In the genomic region with DNA sequence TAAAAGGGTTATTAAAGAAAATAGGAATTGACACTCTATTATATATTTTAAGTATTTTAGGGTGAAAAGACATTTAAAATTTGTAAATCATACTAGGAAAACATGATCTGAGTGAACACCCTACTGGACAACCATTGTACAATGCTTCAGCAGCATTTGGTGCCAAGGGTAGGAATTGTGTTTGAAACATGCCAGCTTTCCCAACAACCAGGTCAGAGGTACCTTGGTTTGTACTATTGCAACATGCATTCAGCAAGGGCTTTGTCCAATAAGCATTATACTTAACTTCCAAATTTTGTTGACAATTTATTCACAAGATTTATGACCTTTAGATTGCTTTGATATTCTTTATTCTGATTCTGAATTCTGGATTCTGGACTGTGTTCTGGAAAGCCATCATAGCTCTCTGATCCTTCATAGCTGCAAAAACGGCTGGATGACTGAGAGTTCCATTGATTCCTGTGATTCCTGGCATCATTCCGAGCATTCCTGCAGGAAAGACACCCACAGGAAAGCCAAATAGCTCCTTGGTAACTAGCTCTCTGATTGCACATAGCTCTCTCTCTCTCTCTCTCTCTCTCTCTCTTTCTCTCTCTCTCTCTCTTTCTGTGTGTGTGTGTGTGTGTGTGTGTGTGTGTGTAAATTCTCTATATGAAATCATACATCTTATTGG, we compare ENCODE assay signal across 19 mouse cellular contexts.
DNase-seq lines count a peak whose midpoint lies in the region; ATAC-seq and TF ChIP-seq lines count a peak whose summit lies in the region.
"Had no signal": no experiment of that assay in that cellular context is flagged by ENCODE, and none has a peak within 500 bp of the region (broad histone marks: within the 10 kb centered on the region; RNA-seq: fewer than 3 reads in every experiment).

No protein-coding gene starts in this region.

- H3K4me1 ChIP-seq in heart, postnatal 0 days (ENCODE audit: control insufficient read depth, insufficient read depth): no peaks in the 10 kb centered on the region
- H3K4me1 ChIP-seq in liver, postnatal 0 days (ENCODE audit: insufficient read depth): no peaks in the 10 kb centered on the region
- H3K4me1 ChIP-seq: embryonic facial prominence, embryonic 15.5 days; forebrain, embryonic 15.5 days; limb, embryonic 12.5 days had no signal

- no peak overlapping the region for H3K9ac ChIP-seq in heart, postnatal 0 days (replicated peaks; ENCODE audit: low read depth, low read length)
- no peak overlapping the region for H3K9ac ChIP-seq in liver, postnatal 0 days (replicated peaks)
- H3K9ac ChIP-seq: embryonic facial prominence, embryonic 15.5 days; forebrain, embryonic 15.5 days; heart, embryonic 12.5 days; hindbrain, embryonic 14.5 days; limb, embryonic 12.5 days had no signal

- CTCF ChIA-PET in Patski (lab: Charles Lee): no interaction called here

- no peaks in the 10 kb centered on the region for H3K9me3 ChIP-seq in heart, postnatal 0 days (replicated peaks; ENCODE audit: control insufficient read depth, low read length)
- no peaks in the 10 kb centered on the region for H3K9me3 ChIP-seq in liver, postnatal 0 days (ENCODE audit: low read length)
- H3K9me3 ChIP-seq: embryonic facial prominence, embryonic 15.5 days; forebrain, embryonic 15.5 days; heart, embryonic 12.5 days; limb, embryonic 12.5 days had no signal

- WGBS in heart, postnatal 0 days: 8% methylated on average over 2 of the region's 2 CpGs
- WGBS in liver, postnatal 0 days (ENCODE audit: insufficient replicate concordance): 48% methylated on average over 2 of the region's 2 CpGs

- H3K27me3 ChIP-seq in heart, postnatal 0 days (ENCODE audit: control insufficient read depth, insufficient read depth, low read length): no peaks in the 10 kb centered on the region
- H3K27me3 ChIP-seq in liver, postnatal 0 days (ENCODE audit: insufficient read depth, low read length): no peaks in the 10 kb centered on the region
- H3K27me3 ChIP-seq in Patski: no peaks in the 10 kb centered on the region
- H3K27me3 ChIP-seq: embryonic facial prominence, embryonic 15.5 days; forebrain, embryonic 15.5 days; heart, embryonic 12.5 days; limb, embryonic 12.5 days had no signal

- peak; percentile 54 for DNase-seq in heart, postnatal 0 days (ENCODE audit: low spot score)
- DNase-seq in heart, adult 8-10 months (ENCODE audit: low spot score): no peak
- DNase-seq in liver, postnatal 0 days: peak; percentile 22
- DNase-seq in liver (no peak), Patski (ENCODE audit: low read depth, low spot score) (no peak)
- peak; percentile 6 to 16 for DNase-seq in layer of hippocampus, postnatal 10 days (ENCODE audit: low spot score in 2 of 2)
- no peak for DNase-seq in thymus, postnatal 36 days
- DNase-seq in thymus, postnatal 10 days (ENCODE audit: low spot score in 2 of 2): no peak
- DNase-seq: kidney, adult 11 months; midbrain, embryonic 14.5 days; right cerebral cortex, postnatal 4 days; thymus, adult 18-20 months had no signal

- no peaks in the 10 kb centered on the region for H3K36me3 ChIP-seq in heart, postnatal 0 days (replicated peaks; ENCODE audit: control insufficient read depth, insufficient read depth, low read length)
- H3K36me3 ChIP-seq in liver, postnatal 0 days (replicated peaks; ENCODE audit: insufficient read depth, low read length): no peaks in the 10 kb centered on the region
- H3K36me3 ChIP-seq: embryonic facial prominence, embryonic 15.5 days; forebrain, embryonic 15.5 days; heart, embryonic 12.5 days; limb, embryonic 12.5 days had no signal

- TF ChIP-seq CTCF in heart, postnatal 0 days (IDR thresholded peaks at IDR 0.05; ENCODE audit: low read depth): no peak
- no peak for TF ChIP-seq CTCF in liver, postnatal 0 days (IDR thresholded peaks at IDR 0.05; ENCODE audit: low read depth)
- TF ChIP-seq CTCF in Patski (IDR thresholded peaks at IDR 0.05): no peak

- H3K27ac ChIP-seq in heart, postnatal 0 days (ENCODE audit: low read depth): no peak overlapping the region
- no peak overlapping the region for H3K27ac ChIP-seq in liver, postnatal 0 days (ENCODE audit: low read depth)
- H3K27ac ChIP-seq: embryonic facial prominence, embryonic 15.5 days; forebrain, embryonic 15.5 days; hindbrain, embryonic 14.5 days; limb, embryonic 12.5 days; macrophage had no signal

- no peak overlapping the region for H3K4me2 ChIP-seq in heart, postnatal 0 days (ENCODE audit: low read depth, low read length)
- no peak overlapping the region for H3K4me2 ChIP-seq in liver, postnatal 0 days (ENCODE audit: low read depth, low read length)
- H3K4me2 ChIP-seq: embryonic facial prominence, embryonic 15.5 days; forebrain, embryonic 15.5 days; heart, embryonic 12.5 days; hindbrain, embryonic 14.5 days; limb, embryonic 12.5 days had no signal

- ATAC-seq in heart, postnatal 0 days (ENCODE audit: insufficient read depth, low read depth): no peak
- ATAC-seq in liver, postnatal 0 days: peak; percentile 72
- peak; percentile 79 for ATAC-seq in Patski
- ATAC-seq: CD4-positive, CD25-positive, alpha-beta regulatory T cell, adult 4 months; forebrain, embryonic 15.5 days had no signal

- POLR2A ChIA-PET in Patski (lab: Charles Lee): interaction anchor here (0.6 kb wide), 1 partner anchor 71 kb away, joined by 4 read pairs; no protein-coding TSS in a partner anchor

- H3K4me3 ChIP-seq in heart, postnatal 0 days (ENCODE audit: low read depth, low read length): no peak overlapping the region
- H3K4me3 ChIP-seq in liver, postnatal 0 days (ENCODE audit: low read depth, low read length): no peak overlapping the region
- H3K4me3 ChIP-seq: embryonic facial prominence, embryonic 15.5 days; forebrain, embryonic 15.5 days; heart, embryonic 12.5 days; limb, embryonic 12.5 days had no signal

- in situ Hi-C loops in Patski (cut with MboI; ENCODE audit: low pct_unique_long_range_greater_than_20kb): no loop called here

- TF ChIP-seq EP300 in heart, postnatal 0 days (IDR thresholded peaks at IDR 0.05; ENCODE audit: low read depth): no peak
- no peak for TF ChIP-seq EP300 in liver, postnatal 0 days (IDR thresholded peaks at IDR 0.05; ENCODE audit: low read depth)

Comparison
In these comparisons a context has a peak if more than half of its experiments do, and no peak if none do; other contexts are left out.
1. DNase-seq: peak in heart, postnatal 0 days (single experiment), liver, postnatal 0 days (single experiment) and layer of hippocampus, postnatal 10 days (2 of 2); none in heart, adult 8-10 months (single experiment), liver (single experiment), Patski (single experiment), thymus, postnatal 36 days (0 of 2) and thymus, postnatal 10 days (0 of 2).